Mouse (Mus musculus): ENCODE measurements around the gene Layn. TPM values are rescaled to one million over a fixed set of nuclear protein-coding genes. Genes with fewer than 3 reads are reported as not detected.

Layn gene
- polyA plus RNA-seq, 1 experiment from 2014 or later, result 0.84 TPM

DNA sequence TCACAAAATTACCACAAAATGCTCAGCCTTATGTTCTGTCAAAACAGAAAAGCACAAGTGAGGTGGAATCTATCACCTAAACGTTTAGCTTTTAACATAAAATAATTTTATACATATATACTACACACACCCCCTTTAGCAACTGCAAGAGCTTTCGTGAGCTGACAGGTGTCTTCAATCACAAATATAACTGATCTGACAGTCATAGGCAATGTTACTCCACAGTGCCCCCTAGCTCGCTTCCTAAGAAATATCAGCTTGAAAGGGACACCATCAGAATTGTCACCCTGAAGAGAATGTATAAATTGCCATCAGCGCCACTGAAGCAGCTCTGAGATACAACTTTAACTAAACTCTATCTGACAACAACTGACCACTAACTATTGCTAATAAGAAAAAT, 70.0 kb downstream of the Layn start:
- peak; percentile 84 for DNase-seq
- H3K4me1 ChIP-seq (ENCODE audit: control insufficient read depth, insufficient read depth, low read length), result no peaks in the 10 kb centered on the region; the same call in 1 of the 2 replicates
- 2% methylated on average over 4 of the region's 4 CpGs for WGBS
- ATAC-seq (ENCODE audit: low FRiP score, low TSS enrichment), result no peak
- no peak overlapping the region for H3K9ac ChIP-seq (replicated peaks; ENCODE audit: low read length)
- 0 out of 2 replicates have a peak, but pooled peaks cover 2% of the 10 kb centered on the region for H3K27me3 ChIP-seq (ENCODE audit: control insufficient read depth, insufficient read depth, low read length)
- H3K4me3 ChIP-seq (replicated peaks; ENCODE audit: low read depth, low read length), result no peak overlapping the region
- no peaks in the 10 kb centered on the region for H3K9me3 ChIP-seq (ENCODE audit: control insufficient read depth, low read length)
- no peak overlapping the region for H3K27ac ChIP-seq (replicated peaks; ENCODE audit: low read depth, low read length)
- no peaks in the 10 kb centered on the region for H3K36me3 ChIP-seq (ENCODE audit: control insufficient read depth, insufficient read depth, low read length)
- H3K4me2 ChIP-seq (ENCODE audit: low read length), result peak overlapping the region; percentile 25

MicroRNAs within 50 kb of the gene (microRNA counts, 519-probe panel; counts per million panel counts)
- not detected for microRNA mmu-miR-34b-3p
- not detected for microRNA mmu-miR-34b-5p
- not detected for microRNA mmu-miR-34c

Small RNA genes within 50 kb of the gene (microRNA-seq; reads per million reads assigned to microRNA genes)
- gene Mir34b (25.1 reads per million, percentile 43 among the genes with 10 or more reads in this experiment), gene Mir34c (701 reads per million, percentile 78 among the genes with 10 or more reads in this experiment)

Other genes starting within 250 kb of the Layn start
- 31.3 and 47.8 TPM in 2 replicates for gene Ppp2r1b, start 231.8 kb downstream of the Layn start, polyA plus RNA-seq (2014; fragmentation: Nextera tagmentation; extraction: Ambion mirVana)
- 13.8 and 17.0 TPM in 2 replicates for gene Sik2, start 68.0 kb downstream of the Layn start, polyA plus RNA-seq (2014; fragmentation: Nextera tagmentation; extraction: Ambion mirVana)
- not detected in 2 replicates for gene Btg4, start 16.2 kb downstream of the Layn start, polyA plus RNA-seq (2014; fragmentation: Nextera tagmentation; extraction: Ambion mirVana)
- gene 4833427G06Rik, start 25.0 kb upstream of the Layn start, polyA plus RNA-seq (2014; fragmentation: Nextera tagmentation; extraction: Ambion mirVana), result 0.31 TPM in 1 of 2 replicates, not detected in the other
- gene Gm32742, start 88.4 kb upstream of the Layn start, polyA plus RNA-seq (2014; fragmentation: Nextera tagmentation; extraction: Ambion mirVana), result 0.03 TPM in 1 of 2 replicates, not detected in the other
- gene Pou2af1, start 136.6 kb upstream of the Layn start, polyA plus RNA-seq (2014; fragmentation: Nextera tagmentation; extraction: Ambion mirVana), result 0.16 and 0.18 TPM in 2 replicates
- 0.46 and 0.89 TPM in 2 replicates for gene Colca2, start 201.5 kb upstream of the Layn start, polyA plus RNA-seq (2014; fragmentation: Nextera tagmentation; extraction: Ambion mirVana)